ENCODE assay signal across 8 mouse cellular contexts in genomic region chr2:118659998-118660452, GRCm38 (mm10). TPM values are rescaled to one million over a fixed set of nuclear protein-coding genes. Genes with fewer than 3 reads are reported as not detected.
A peak's percentile ranks its signal among the peaks of the same experiment; 100 is the strongest.
DNase-seq lines count a peak whose midpoint lies in the region; ATAC-seq lines count a peak whose summit lies in the region.

No protein-coding gene starts in this region.

- no peak overlapping the region for H3K27ac ChIP-seq in embryonic facial prominence, embryonic 13.5 days
- peak overlapping the region; percentile 61 for H3K27ac ChIP-seq in stomach, embryonic 16.5 days (ENCODE audit: low read length)

- DNase-seq in frontal cortex, postnatal 36 days (ENCODE audit: low spot score in 2 of 2): peak; percentile 36 to 51
- DNase-seq in frontal cortex, postnatal 14 days (ENCODE audit: low spot score in 2 of 2): no peak
- peak; percentile 60 for DNase-seq in adipocyte (ENCODE audit: low spot score)
- peak; percentile 53 for DNase-seq in heart, postnatal 25 days (ENCODE audit: low spot score)
- DNase-seq in layer of hippocampus, postnatal 36 days: peak; percentile 37 to 42
- peak; percentile 63 for DNase-seq in mesoderm, embryonic 11.5 days (ENCODE audit: low read depth, low spot score)

- H3K4me3 ChIP-seq in embryonic facial prominence, embryonic 13.5 days: peak overlapping the region; percentile 46
- peak overlapping the region; percentile 52 for H3K4me3 ChIP-seq in stomach, embryonic 16.5 days (replicated peaks; ENCODE audit: low read length)

- H3K4me2 ChIP-seq in embryonic facial prominence, embryonic 13.5 days: peak overlapping the region; percentile 62
- H3K4me2 ChIP-seq in stomach, embryonic 16.5 days (ENCODE audit: low read depth, low read length): peak overlapping the region; percentile 64

- intact Hi-C loops in heart, postnatal 25 days (cut with DNase I): no loop called here

- H3K9ac ChIP-seq in embryonic facial prominence, embryonic 13.5 days: peak overlapping the region; percentile 69
- H3K9ac ChIP-seq in stomach, embryonic 16.5 days (ENCODE audit: low read length): peak overlapping the region; percentile 73

- 0% methylated on average over 4 of the region's 4 CpGs for WGBS in embryonic facial prominence, embryonic 13.5 days
- 8% methylated on average over 4 of the region's 4 CpGs for WGBS in stomach, embryonic 16.5 days

- ATAC-seq in embryonic facial prominence, embryonic 13.5 days (ENCODE audit: insufficient number of reproducible peaks, insufficient read depth, low FRiP score, low TSS enrichment, low read depth): no peak
- ATAC-seq in stomach, embryonic 16.5 days (ENCODE audit: insufficient read depth, low FRiP score): peak; percentile 44; the same call in 1 of the 2 replicates

- no peaks in the 10 kb centered on the region for H3K9me3 ChIP-seq in embryonic facial prominence, embryonic 13.5 days
- H3K9me3 ChIP-seq in stomach, embryonic 16.5 days (replicated peaks; ENCODE audit: control insufficient read depth, low read length): no peaks in the 10 kb centered on the region

- H3K27me3 ChIP-seq in embryonic facial prominence, embryonic 13.5 days: peaks cover 31% of the 10 kb centered on the region
- no peaks in the 10 kb centered on the region for H3K27me3 ChIP-seq in stomach, embryonic 16.5 days (ENCODE audit: control insufficient read depth, insufficient read depth, low read length)

- H3K4me1 ChIP-seq in embryonic facial prominence, embryonic 13.5 days: peaks cover 45% of the 10 kb centered on the region
- H3K4me1 ChIP-seq in stomach, embryonic 16.5 days (ENCODE audit: control insufficient read depth, insufficient read depth, low read length): peaks cover 53% of the 10 kb centered on the region

- H3K36me3 ChIP-seq in embryonic facial prominence, embryonic 13.5 days: no peaks in the 10 kb centered on the region
- H3K36me3 ChIP-seq in stomach, embryonic 16.5 days (ENCODE audit: control insufficient read depth, insufficient read depth, low read length): no peaks in the 10 kb centered on the region

RNA-seq across cellular contexts. Expression of gene Pak6, which starts 3.1 kb away (rescaled TPM):
- 2.2 and 2.7 TPM in 2 replicates for polyA plus RNA-seq in embryonic facial prominence, embryonic 13.5 days (2015; fragmentation: Nextera tagmentation; extraction: Ambion mirVana)
- total RNA-seq in heart, postnatal 25 days (2021): 1 to 10 TPM; 6.4 to 9.9 TPM
- total RNA-seq in layer of hippocampus, postnatal 36 days (2021): 10 to 100 TPM; 50.0 to 55.4 TPM
- polyA plus RNA-seq in stomach, embryonic 16.5 days (2015; fragmentation: Nextera tagmentation; extraction: Ambion mirVana): 5.2 and 5.4 TPM in 2 replicates

RNA-seq across cellular contexts. Expression of gene Ankrd63, which starts 43.7 kb away (rescaled TPM):
- 0.07 TPM in 1 of 2 replicates, not detected in the other for polyA plus RNA-seq in embryonic facial prominence, embryonic 13.5 days (2015; fragmentation: Nextera tagmentation; extraction: Ambion mirVana)
- 1 to 10 TPM; 1.8 to 3.0 TPM for total RNA-seq in heart, postnatal 25 days (2021)
- 10 to 100 TPM; 14.6 to 16.9 TPM for total RNA-seq in layer of hippocampus, postnatal 36 days (2021)
- polyA plus RNA-seq in stomach, embryonic 16.5 days (2015; fragmentation: Nextera tagmentation; extraction: Ambion mirVana): 0.06 TPM in 2 replicates

Comparison
In these comparisons a context has a peak if more than half of its experiments do, and no peak if none do; other contexts are left out.
1. DNase-seq: peak in frontal cortex, postnatal 36 days (2 of 2), adipocyte (single experiment), heart, postnatal 25 days (single experiment), layer of hippocampus, postnatal 36 days (2 of 2) and mesoderm, embryonic 11.5 days (single experiment); none in frontal cortex, postnatal 14 days (0 of 2).
2. RNA of gene Pak6, which starts 3.1 kb away (total RNA-seq): 50.0 to 55.4 TPM in layer of hippocampus, postnatal 36 days; 6.4 to 9.9 TPM in heart, postnatal 25 days; every median in the first group is over 4 times any median in the second.